Mouse (Mus musculus) central nervous system, embryonic 18 days (tissue): ENCODE measurements around the gene Olfr633. TPM values are rescaled to one million over a fixed set of nuclear protein-coding genes. Genes with fewer than 3 reads are reported as not detected.

Experiments used
- polyA plus RNA-seq: library from polyadenylated mRNA; depleted of rRNA; stranded (reverse); fragments of >200 nt; gene quantifications from 2 replicates; pipeline ENCODE4 v1.2.3, GENCODE M21; 2012; rRNA removed

The Olfr633 gene
- polyA plus RNA-seq, result not detected in 2 replicates

DNA sequence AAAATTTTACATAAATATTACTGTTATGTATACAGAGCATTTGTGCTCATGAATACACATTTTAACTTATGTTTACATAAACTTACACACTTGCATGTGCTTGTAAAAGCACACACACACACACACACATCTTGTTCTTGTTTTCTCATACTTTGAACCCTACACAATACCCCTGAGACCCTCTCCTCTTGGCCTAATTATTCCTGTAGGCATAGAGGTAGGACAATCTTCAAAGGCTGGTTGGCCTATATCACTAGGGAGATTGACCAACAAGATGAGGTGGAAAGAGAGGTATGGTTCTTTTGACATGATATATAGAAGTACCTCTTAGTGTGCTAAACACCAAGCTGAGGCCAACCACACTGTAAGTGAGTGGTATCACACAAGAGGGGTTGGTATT lies at the start of gene Olfr633:
TSS of gene Olfr633 (plus strand) at position 301 of the 400 bp plus-strand sequence.

DNA sequence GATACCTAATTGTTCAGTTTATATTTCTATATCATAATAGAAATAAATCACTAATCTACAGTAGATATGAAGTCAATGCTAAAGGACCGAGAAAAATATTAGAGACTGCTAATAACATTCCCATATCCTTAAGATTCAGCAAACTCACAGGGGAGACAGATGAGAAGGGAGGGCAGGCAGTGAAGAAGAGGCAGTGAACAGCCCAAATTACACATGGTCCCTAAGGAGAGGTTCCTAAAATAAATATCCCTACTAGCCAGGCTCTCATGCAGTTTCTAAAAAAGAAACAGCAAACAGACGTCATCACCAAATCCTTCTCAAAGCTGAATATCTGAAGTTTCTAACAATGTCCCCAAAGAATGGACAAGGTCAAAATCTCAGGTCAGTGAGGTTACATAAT lies 41.0 kb upstream of the Olfr633 start, which contains the start of gene Olfr65:
TSS of gene Olfr65 (plus strand) at position 301 of the 400 bp plus-strand sequence.

DNA sequence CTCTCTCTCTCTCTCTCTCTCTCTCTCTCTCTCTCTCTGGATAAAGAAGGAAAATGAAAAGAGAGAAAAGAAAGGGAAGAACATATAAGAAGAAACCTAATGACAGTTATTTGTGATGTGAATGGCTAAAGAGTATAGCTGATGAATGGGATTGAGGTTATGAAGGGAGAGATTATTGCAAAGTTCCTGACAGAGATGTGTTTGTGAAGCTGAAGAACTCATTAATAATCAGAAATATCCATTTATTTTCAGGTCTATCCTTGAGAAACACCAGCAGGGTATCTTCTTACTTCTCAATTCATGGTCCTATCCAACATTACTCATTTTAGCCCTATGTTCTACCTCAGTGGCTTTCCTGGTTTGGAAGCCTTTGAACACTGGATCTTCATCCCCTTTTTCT lies 15.7 kb upstream of the Olfr633 start, which contains the start of gene Olfr631:
TSS of gene Olfr631 (plus strand) at position 301 of the 400 bp plus-strand sequence.

DNA sequence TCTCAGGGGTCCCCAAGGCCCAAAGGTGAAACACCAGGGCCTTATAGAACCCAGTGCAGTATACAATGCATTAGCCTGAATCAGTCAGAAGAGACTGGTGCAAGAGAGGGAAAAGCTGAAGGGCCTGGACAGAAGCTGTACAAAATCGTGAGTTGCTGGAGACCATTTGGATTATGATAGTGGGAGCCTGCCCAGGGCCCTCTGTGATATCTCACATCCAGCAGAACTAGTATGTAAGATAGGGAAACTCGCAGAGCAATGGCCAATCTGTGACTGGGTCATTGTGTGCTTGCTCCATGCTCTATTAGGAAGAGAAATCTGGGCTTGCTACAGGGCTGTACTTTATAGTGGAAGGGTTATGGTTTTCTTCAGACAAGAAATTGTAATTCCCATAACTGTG lies 10.0 kb upstream of the Olfr633 start, which contains the start of gene Olfr632:
TSS of gene Olfr632 (plus strand) at position 84 of the 400 bp plus-strand sequence.

DNA sequence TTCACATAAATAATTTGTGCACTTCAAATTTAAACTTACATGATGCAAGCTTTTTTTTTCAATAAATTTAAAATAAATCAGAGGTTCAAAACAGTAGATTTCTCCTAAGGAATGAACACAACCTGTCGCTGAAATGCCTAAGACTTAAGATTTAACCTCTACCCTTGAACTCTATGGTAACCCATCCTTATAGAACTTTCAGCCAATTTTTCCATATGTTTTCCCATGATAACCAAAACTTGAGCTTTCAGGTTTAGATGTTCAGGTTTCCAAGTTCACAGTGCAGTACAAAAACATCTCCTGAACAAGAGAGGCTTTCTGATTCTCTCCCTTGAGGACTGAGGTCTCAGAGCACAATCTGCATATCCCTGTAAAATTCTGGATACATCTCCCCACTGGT lies 26.6 kb downstream of the Olfr633 start, which contains the start of gene Olfr635:
TSS of gene Olfr635 (plus strand) at position 301 of the 400 bp plus-strand sequence.

DNA sequence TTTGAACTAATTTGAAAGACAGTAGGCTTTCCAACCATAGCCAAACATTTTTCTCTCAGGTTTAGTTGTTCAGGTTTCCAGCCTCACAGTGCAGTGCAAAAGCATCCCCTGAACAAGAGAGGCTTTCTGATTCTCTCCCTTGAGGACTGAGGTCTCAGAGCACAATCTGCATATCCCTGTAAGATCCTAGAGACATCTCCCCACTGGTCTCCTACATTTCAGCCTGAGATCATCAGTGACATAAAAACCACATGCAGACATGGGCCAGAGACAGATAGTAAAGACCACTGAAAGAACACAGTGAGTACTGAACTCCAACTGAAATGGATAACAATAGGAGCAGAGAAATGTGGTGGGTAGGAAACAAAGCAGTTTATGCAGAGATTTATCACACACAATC lies 54.2 kb downstream of the Olfr633 start, which contains the start of gene Olfr638:
TSS of gene Olfr638 (plus strand) at position 301 of the 400 bp plus-strand sequence.

Other genes starting within 250 kb of the Olfr633 start
- gene Olfr243, start 229.8 kb upstream of the Olfr633 start, polyA plus RNA-seq, result not detected in 2 replicates
- gene Olfr628, start 214.1 kb upstream of the Olfr633 start, polyA plus RNA-seq, result not detected in 2 replicates
- gene Olfr629, start 199.5 kb upstream of the Olfr633 start, polyA plus RNA-seq, result not detected in 2 replicates
- gene Olfr630, start 187.1 kb upstream of the Olfr633 start, polyA plus RNA-seq, result not detected in 2 replicates
- not detected in 2 replicates for gene Olfr69, start 172.8 kb upstream of the Olfr633 start, polyA plus RNA-seq
- not detected in 2 replicates for gene Olfr68, start 164.7 kb upstream of the Olfr633 start, polyA plus RNA-seq
- not detected in 2 replicates for gene Olfr67, start 152.6 kb upstream of the Olfr633 start, polyA plus RNA-seq
- 211 and 248 TPM in 2 replicates for gene Hbb-bt, start 130.4 kb upstream of the Olfr633 start, polyA plus RNA-seq
- gene Hbb-bs, start 116.3 kb upstream of the Olfr633 start, polyA plus RNA-seq, result 1,468 and 1,656 TPM in 2 replicates
- gene Hbb-bh2, start 103.9 kb upstream of the Olfr633 start, polyA plus RNA-seq, result not detected in 2 replicates
- gene Hbb-bh1, start 101.3 kb upstream of the Olfr633 start, polyA plus RNA-seq, result not detected in 2 replicates
- gene Hbb-y, start 91.2 kb upstream of the Olfr633 start, polyA plus RNA-seq, result 1.0 and 1.8 TPM in 2 replicates
- gene Olfr66, start 58.2 kb upstream of the Olfr633 start, polyA plus RNA-seq, result not detected in 2 replicates
- not detected in 2 replicates for gene Olfr64, start 50.0 kb upstream of the Olfr633 start, polyA plus RNA-seq
- gene Olfr65, start 41.0 kb upstream of the Olfr633 start, polyA plus RNA-seq, result not detected in 2 replicates
- not detected in 2 replicates for gene Olfr631, start 15.6 kb upstream of the Olfr633 start, polyA plus RNA-seq
- gene Olfr632, start 10.1 kb upstream of the Olfr633 start, polyA plus RNA-seq, result 0.03 TPM in 1 of 2 replicates, not detected in the other
- not detected in 2 replicates for gene Olfr635, start 26.7 kb downstream of the Olfr633 start, polyA plus RNA-seq
- gene Olfr638, start 54.3 kb downstream of the Olfr633 start, polyA plus RNA-seq, result not detected in 2 replicates
- 0.01 TPM in 1 of 2 replicates, not detected in the other for gene Olfr639, start 72.9 kb downstream of the Olfr633 start, polyA plus RNA-seq
- not detected in 2 replicates for gene Olfr640, start 81.1 kb downstream of the Olfr633 start, polyA plus RNA-seq
- gene Olfr641, start 91.0 kb downstream of the Olfr633 start, polyA plus RNA-seq, result not detected in 2 replicates
- gene Olfr642, start 108.2 kb downstream of the Olfr633 start, polyA plus RNA-seq, result not detected in 2 replicates
- gene 4930516K23Rik, start 117.0 kb downstream of the Olfr633 start, polyA plus RNA-seq, result not detected in 2 replicates
- not detected in 2 replicates for gene Olfr644, start 127.4 kb downstream of the Olfr633 start, polyA plus RNA-seq
- not detected in 2 replicates for gene Olfr645, start 141.0 kb downstream of the Olfr633 start, polyA plus RNA-seq
- not detected in 2 replicates for gene Olfr646, start 160.4 kb downstream of the Olfr633 start, polyA plus RNA-seq
- not detected in 2 replicates for gene Ubqln5, start 185.4 kb downstream of the Olfr633 start, polyA plus RNA-seq
- gene Olfr643, start 193.0 kb downstream of the Olfr633 start, polyA plus RNA-seq, result not detected in 2 replicates
- not detected in 2 replicates for gene Ubqln3, start 198.8 kb downstream of the Olfr633 start, polyA plus RNA-seq
- gene Ubqlnl, start 206.1 kb downstream of the Olfr633 start, polyA plus RNA-seq, result not detected in 2 replicates
- 0.17 TPM in 1 of 2 replicates, not detected in the other for gene Olfm5, start 220.4 kb downstream of the Olfr633 start, polyA plus RNA-seq
- 0.17 and 0.18 TPM in 2 replicates for gene Olfr648, start 239.0 kb downstream of the Olfr633 start, polyA plus RNA-seq